Mouse (Mus musculus) ovary, adult 10 weeks (tissue): Measurements from ENCODE around the gene Vmn2r42. TPM values are rescaled to one million over a fixed set of nuclear protein-coding genes. Genes with fewer than 3 reads are reported as not detected.

Experiments
- polyA plus RNA-seq: library from polyadenylated mRNA; stranded (reverse); fragments of 350-450 nt; fragmentation: Illumina TruSeq; extraction: RNeasy Lipid Tissue Mini Kit (QIAGEN cat#74804); gene quantifications from one replicate; pipeline ENCODE4 v1.2.3, GENCODE M21; 2014

Gene Vmn2r42
- not detected for polyA plus RNA-seq

DNA sequence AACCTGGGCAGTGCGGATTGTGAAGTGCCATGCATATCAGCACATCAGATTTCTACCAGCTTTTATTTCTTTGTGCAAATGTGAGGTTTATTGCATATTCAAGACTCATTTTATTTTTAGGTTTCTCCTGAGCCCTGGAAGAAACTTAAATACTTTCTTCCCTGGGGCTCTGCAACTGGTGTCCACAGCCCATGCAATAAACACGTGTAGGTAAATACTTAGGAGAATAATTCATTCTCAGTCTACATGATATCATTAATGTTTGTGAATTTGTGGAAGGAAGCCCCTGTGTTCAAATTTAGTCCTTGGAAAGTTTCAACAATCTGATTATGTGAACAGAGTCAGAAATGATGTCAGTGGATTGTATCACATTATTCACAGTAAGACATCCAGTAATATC is at the start of gene Vmn2r42:
TSS of gene Vmn2r42 (minus strand) at position 101 of the 400 bp plus-strand sequence.

DNA sequence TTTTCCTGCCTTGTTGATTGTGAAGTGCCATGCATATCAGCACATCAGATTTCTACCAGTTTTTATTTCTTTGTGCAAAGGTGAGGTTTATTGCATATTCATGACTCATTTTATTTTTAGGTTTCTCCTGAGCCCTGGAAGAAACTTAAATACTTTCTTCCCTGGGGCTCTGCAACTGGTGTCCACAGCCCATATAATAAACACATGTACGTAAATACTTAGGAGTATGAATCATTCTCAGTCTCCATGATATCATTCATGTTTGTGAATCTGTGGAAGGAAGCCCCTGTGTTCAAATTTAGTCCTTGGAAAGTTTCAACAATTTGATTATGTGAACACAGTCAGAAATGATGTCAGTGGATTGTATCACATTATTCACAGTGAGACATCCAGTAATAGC is 38.6 kb downstream of the Vmn2r42 start, which contains the start of gene Vmn2r41:
TSS of gene Vmn2r41 (minus strand) at position 101 of the 400 bp plus-strand sequence.

Other genes with a start within 250 kb of the Vmn2r42 start
- not detected for gene Vmn2r41, start 38.7 kb downstream of the Vmn2r42 start, polyA plus RNA-seq
- gene Vmn2r43, start 60.3 kb upstream of the Vmn2r42 start, polyA plus RNA-seq, result not detected
- gene Vmn2r44, start 183.0 kb upstream of the Vmn2r42 start, polyA plus RNA-seq, result not detected